Mouse (Mus musculus) brain, adult 2 months (tissue): ENCODE data around the gene Neurl1b.
A peak's percentile ranks its signal among the peaks of the same experiment; 100 is the strongest.

ENCODE experiments used
- DNase-seq: peaks from one replicate; pipeline ENCODE4 v3.0.0; 2011; ENCODE audit warnings: low read depth, low spot score

Gene Neurl1b

GRCm38 (mm10) chr17:26396765-26397164 is 17.9 kb upstream of the Neurl1b start:
- no peak for DNase-seq

DNA sequence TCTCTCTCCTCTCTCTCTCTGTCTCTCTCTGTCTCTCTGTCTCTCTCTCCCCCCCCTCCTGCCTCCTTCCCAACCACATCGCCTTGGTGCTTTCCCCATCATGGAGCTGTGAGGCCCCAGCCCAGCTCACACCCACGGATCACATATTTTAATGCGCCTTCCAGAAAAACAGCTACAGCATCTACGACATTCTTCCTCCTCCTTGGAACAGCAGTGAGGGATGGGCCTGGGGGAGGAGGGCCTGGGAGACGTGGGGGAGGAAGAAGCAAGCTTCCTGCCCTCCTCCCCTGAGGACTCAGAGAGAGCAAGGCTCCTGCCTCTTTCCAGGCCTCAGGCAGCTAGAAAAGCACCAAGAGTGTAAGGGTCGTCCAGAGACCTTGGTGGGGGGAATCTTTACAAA is 17.3 kb upstream of the Neurl1b start:
- peak; percentile 93 for DNase-seq

DNA sequence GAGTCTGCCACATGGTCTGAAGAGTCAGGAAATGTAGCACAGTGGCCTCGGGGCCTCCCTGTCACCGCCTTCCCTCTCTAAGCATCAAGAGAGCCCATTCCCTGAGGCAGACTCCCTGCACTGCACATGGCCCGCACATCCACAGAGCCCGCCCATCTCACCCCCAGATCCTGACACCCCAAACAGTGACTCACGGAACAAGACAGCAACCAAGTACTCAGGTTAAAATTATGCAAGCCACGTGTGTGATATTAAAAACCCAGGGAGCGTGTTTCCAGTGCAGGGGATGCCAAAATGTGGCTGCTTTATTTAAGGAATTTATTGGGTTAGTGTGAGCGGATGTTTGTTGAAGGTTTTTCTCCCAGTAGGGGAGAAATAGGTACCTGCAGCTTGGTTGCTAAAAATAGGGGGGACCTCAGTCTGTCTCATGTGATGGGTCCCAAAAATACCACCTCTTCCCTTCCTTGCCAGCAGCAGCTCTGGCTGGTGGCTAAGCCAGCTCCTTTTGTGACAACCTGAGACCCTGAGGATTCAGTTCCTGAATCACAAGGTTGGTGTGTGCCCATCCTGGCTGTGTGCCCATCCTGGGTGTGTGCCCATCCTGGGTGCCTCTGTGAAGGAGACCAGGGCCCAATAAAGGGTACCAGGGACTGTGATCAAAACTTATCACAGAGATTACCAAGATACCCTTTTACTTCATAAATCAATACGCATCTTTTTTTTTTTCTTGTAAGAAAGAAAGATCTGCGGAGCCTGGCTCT is 9.1 kb upstream of the Neurl1b start:
- peak; percentile 91 for DNase-seq

DNA sequence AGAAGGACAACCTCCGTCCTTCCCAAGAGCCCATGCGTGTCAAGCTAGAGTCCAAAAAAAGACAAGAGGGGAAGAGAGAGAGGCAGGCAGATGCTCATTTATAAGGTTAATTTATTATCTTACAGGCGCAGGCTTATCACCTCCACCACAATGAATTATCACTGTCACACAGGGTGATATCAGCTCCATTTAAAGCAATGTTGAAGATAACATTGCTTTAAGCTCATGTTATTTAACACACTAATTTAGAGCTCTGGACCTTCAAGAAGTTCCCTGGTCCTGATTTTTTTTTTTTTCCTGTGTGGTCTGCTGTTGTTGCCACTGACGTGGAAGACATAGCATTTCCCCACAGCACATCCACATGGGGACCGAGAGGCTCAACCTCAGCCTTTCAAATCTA is 1.7 kb upstream of the Neurl1b start:
- DNase-seq, result no peak

- no peak for DNase-seq
Measured at GRCm38 (mm10) chr17:26414184-26414522, 476 bp upstream of the Neurl1b start.

GRCm38 (mm10) chr17:26415355-26415865 is 781 bp downstream of the Neurl1b start:
- peak; percentile 37 for DNase-seq

GRCm38 (mm10) chr17:26416141-26416540 is 1.5 kb downstream of the Neurl1b start:
- DNase-seq, result peak; percentile 51

DNA sequence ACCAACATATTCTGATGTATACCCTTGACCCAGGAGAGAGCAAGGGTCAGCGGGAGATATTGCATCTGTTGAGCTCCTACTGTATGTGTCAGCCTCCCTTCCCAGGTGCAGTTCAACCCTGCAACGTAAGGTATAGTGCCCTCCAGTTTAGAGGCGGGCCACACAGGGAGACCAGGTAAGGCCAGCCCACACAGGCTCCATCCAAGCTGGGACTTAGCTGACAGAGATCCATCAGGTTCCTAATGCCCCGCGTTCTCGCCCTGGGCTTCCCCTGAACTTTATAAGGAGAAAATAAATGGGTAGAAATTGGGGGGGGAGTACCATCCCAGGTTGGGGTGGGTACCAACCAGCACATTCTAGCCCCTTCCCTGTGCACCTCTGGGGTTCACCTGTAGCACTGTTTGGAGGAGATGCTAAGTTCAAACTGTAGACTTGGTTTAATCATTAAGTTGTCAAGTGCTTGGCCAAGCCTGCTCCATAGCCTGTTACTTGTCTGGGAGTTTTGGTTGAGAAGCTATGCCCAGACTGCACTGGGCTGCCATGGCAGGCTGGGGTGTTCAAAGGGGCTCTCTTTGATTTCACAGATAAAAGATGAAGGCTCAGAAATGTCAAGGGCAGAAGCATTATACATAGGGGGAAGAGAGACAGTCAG is 3.3 kb downstream of the Neurl1b start:
- DNase-seq, result no peak

DNA sequence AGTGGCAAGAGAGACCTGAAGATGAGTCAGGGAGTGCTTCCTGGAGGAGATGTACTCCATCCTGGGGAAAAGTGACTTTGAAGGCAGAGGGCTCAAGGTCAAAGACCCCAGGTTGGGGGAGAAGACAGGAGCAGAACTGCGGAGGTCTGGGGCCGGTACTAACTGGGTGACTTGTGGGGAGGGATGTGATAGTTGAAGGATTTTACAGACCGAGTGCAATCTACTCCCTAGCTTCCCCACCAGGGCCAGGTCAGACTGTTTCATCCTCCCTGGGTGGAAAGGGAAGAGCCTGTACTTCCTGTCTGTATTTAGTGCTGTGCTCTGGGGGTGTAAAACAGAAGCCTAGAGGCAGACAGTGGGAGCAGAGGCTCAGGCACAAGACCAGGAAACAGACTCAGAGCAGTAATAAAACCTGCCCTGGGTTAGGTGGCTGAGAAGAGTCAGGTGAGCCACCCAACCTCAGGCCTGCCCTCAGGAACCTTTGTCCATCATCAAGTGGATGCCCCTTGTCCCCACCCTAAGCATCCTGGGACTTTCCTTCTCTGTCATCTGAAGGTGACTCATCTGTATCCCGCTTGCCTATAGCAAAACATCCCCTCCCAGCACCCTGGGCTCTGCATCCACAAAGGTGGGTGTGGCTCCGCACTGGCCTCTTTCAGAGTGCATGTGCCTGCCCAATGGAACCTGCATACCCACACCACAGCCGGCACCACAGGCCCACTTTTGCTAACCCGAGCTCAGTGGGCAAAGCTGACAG is 6.0 kb downstream of the Neurl1b start:
- DNase-seq, result peak; percentile 42

DNA sequence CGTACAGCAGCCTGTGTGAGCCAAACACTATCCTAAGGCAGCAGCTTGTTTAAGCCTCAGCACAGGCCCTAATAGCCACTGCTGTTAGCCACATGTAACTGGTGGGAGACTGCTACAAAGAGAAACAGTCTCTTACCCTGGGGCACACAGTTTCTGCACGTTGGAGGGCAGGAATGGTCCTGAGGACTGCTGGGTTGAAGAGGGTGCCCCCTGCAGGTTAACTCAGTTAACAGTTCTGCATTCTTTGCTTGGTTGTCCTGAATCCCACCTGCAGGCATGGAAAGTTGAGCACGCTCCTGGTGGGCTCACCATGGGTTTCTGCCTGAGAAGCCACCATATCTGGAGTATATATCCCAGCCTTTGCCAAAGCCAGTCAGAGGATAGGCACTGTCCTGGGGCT is 6.9 kb downstream of the Neurl1b start:
- peak; percentile 74 for DNase-seq

- no peak for DNase-seq
Measured at GRCm38 (mm10) chr17:26422390-26422789, 7.8 kb downstream of the Neurl1b start.

- peak; percentile 37 for DNase-seq
Measured at GRCm38 (mm10) chr17:26423967-26424641, 9.5 kb downstream of the Neurl1b start.

DNA sequence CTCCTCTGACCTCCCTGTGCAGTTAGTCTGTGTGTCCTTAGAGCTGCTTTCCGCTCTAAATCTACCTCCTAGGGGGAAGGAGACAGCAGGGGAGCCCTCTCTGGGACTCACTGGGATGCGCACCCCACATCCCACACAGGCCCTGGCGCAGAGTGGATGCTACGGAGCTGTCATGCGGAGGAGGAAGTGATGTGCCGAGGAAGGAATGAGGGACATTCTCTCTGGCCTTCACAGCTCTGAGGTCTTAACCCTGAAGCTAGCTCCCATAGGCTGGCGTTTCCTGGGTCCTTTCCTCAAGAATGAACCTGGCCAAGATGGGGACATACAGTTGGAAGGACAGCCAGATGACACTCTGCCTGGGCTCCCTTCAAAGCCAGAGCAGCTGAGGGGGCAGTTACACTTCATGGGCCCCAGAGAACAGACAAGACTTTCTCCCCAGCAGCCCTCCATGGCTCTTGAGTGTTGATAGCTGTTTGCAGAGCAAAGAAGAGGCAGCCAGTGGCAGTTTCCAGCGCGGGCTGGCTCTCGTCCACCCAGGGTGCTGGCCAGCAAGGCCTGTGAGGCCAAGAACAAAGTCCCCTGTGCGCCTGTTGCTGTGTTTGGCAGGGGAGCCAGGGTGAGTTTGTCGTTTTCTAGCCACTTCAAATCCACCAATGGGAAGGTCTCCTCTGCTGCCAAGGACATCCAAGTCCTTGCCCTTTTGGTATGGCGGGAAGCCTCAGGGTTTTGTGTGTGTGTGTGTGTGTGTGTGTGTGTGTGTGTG is 10.5 kb downstream of the Neurl1b start:
- DNase-seq, result peak; percentile 51

DNA sequence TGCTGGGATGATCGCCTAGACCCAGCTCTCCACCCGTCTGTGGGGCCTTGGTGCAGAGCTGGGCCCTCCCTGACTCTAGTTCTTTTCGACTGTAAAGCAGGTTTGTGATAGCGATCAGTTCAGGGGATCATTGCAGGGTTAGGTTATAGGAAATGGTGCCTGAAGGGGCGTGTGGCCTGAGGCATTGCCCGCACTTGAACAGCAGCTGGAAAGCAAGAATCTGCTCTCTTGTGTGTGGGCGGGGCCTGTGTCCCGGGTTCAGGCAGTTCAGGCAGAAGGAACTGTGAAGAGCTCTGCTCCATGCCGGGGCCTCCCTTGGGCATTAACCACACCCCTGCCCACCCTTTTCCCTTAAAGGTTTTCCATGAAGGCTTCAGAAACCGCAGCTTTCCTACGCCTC is 18.7 kb downstream of the Neurl1b start:
- DNase-seq, result no peak

- peak; percentile 50 for DNase-seq
Measured at GRCm38 (mm10) chr17:26437089-26437815, 22.6 kb downstream of the Neurl1b start.

- no peak for DNase-seq
Measured at GRCm38 (mm10) chr17:26439001-26439400, 24.4 kb downstream of the Neurl1b start.

DNA sequence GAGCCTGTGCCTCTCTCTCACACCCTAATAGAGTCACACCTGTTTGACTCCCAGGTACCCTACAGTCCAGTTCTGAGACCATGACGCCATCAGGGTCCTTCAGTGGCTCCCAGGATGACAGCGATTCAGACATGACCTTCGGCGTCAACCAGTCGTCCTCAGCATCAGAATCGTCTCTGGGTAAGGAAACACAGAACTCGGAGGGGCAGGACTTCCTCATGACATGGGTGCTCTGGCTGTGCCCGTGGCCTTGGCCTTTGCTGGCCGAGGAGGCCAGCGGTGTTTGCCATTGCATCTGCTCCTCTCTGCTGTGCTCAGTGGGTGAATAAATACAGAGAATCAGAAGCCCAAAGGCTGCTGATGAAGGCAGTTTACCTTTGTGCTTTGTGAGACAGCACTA is 26.4 kb downstream of the Neurl1b start:
- no peak for DNase-seq

- peak; percentile 75 for DNase-seq
Measured at GRCm38 (mm10) chr17:26442197-26442596, 27.6 kb downstream of the Neurl1b start.

- DNase-seq, result no peak
Measured at GRCm38 (mm10) chr17:26443865-26444264, 29.2 kb downstream of the Neurl1b start.

DNA sequence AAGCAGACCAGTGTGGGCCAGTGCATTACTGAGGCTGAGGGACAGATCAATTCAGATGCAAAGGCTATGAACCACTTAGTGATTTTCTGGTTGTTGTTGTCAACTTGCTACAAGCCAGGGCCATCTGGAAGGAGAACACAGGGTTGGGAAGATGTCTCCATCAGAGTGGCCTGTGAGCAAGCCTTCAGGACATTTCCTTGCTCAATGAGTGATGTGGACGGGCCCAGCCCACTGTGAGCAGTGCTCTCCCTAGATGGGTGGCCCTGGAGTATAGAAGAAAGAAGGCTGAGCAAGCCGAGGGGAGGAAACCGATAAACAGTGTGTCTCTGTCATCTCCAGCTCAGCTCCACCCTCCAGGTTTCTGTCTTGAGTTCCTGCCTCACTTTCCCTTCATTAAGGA is 34.8 kb downstream of the Neurl1b start:
- no peak for DNase-seq
